Mouse (Mus musculus): Measurements from ENCODE around the gene Ppp3cb. TPM values are rescaled to one million over a fixed set of nuclear protein-coding genes. Genes with fewer than 3 reads are reported as not detected.

Gene Ppp3cb
- polyA plus RNA-seq, 1 experiment from 2014 or later = 39.2 TPM

DNA sequence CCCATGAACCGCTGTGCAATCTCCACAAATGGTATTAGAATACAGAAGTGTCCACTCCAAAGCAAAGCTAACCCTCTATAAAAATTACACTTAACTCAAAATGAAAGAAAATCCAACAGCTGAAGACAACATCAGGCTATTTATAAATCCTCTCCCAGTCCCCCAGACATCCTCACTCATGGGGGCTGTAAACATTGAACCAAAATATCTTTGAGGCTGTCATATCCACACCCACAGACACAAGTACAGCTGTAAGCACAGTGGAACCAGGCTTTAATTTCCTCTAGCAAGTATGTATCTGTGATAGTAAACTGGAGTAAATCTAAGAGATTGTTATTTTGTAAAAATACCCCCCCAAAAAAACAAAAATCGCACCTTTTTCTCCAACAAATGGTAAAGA lies 26.2 kb downstream of the Ppp3cb start:
- 100% methylated on average over 2 of the region's 2 CpGs for WGBS (ENCODE audit: missing documents)
- Histone ChIP-seq H3K27ac (no peak overlapping the region), H3K4me3 (ENCODE audit: inconsistent target) (no peak overlapping the region), H3K36me3 (ENCODE audit: inconsistent target) (peaks cover 41% of the 10 kb centered on the region), H3K79me2 (ENCODE audit: inconsistent target) (no peaks in the 10 kb centered on the region)

DNA sequence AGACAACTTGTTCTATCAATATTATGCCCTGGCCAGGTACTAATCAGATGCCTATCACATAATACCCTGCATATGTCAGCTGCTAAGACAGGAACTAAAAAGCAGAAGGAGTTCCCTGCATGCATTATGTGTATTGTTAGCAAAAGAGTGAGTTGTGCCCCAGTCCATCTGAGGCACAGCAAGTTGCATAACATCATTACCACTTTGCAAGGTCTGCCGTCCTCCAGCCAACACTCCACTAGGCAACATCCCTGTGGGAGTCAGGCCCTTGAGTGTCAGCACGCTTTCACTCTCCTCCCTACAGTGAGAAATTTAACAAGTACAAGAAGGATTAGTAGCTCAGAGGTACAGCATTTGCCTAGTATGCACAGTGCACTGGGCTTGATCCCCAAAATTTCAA lies 37.9 kb downstream of the Ppp3cb start:
- no peak overlapping the region for H3K4me3 ChIP-seq (ENCODE audit: inconsistent target)
- H3K36me3 ChIP-seq (ENCODE audit: inconsistent target) = no peaks in the 10 kb centered on the region
- 51% methylated on average over 2 of the region's 2 CpGs for WGBS (ENCODE audit: missing documents)
- H3K27ac ChIP-seq = peak overlapping the region; percentile 12
- no peaks in the 10 kb centered on the region for H3K79me2 ChIP-seq (ENCODE audit: inconsistent target)

DNA sequence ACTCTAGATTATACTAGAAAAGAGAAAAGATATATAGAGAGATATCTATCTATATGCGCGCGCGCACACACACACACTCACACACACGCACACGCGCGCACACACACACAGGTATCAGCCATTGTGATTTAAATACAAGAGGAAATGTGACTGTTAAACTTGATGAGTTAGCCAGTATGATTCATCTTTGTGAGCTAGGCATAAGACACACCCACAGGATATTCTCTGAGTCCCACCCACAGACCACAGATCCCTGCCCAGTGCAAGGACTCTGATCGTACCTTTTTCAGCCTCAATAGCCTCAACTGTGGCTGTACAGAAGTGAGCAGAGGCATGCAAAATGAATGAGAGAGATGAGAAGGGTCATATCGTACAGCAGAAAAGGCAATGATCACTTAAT lies 43.4 kb downstream of the Ppp3cb start:
- no peak overlapping the region for H3K27ac ChIP-seq
- 86% methylated on average over 10 of the region's 10 CpGs for WGBS (ENCODE audit: missing documents)
- no peaks in the 10 kb centered on the region for H3K79me2 ChIP-seq (ENCODE audit: inconsistent target)
- H3K4me3 ChIP-seq (ENCODE audit: inconsistent target) = no peak overlapping the region
- peaks cover 18% of the 10 kb centered on the region for H3K36me3 ChIP-seq (ENCODE audit: inconsistent target)

DNA sequence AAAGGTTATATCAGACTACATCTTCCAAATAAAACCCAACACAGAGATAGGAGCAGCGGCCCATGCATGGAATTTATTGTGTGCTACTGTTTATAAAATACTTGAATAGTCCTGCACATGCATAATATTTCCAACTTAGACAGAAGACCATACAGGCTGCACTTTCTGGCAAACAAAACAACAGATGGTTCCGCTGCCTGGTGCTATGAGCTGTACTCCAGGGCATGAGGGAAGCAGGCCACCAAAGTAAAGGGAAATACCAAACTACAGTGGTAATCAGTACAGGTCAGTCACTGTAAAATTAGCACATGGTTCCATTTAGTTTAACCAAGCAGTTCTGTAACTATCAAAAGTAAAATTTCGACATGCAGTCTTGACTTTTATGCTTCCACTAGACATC lies 46.4 kb downstream of the Ppp3cb start:
- H3K36me3 ChIP-seq (ENCODE audit: inconsistent target) = peaks cover 18% of the 10 kb centered on the region
- no peaks in the 10 kb centered on the region for H3K79me2 ChIP-seq (ENCODE audit: inconsistent target)

DNA sequence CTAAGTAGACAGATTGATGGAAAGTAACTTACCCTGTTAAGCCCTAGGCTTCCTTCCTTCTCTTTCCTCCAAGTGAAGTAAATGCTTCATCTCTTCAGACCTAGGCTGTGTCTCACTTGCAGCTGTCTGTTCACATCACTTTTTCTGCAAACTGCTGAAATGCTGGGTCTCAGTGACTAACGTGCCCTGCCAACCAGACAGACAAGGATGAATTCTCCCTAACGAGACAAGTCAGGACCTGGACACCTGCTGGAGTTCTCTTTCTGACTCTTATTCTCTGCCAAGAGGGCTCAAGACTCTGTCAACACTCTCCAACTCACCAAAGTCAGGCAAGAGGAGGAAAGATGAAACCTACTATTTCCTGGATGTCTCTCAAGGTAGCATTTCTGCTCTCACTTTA lies 49.8 kb downstream of the Ppp3cb start, which contains the start of gene Mss51:
Gene Mss51, minus strand, starts transcription at position 299 of the 400 bp plus-strand sequence.
- 84% methylated on average over 2 of the region's 2 CpGs for WGBS (ENCODE audit: missing documents)
- peaks cover 15% of the 10 kb centered on the region for H3K36me3 ChIP-seq (ENCODE audit: inconsistent target)
- H3K79me2 ChIP-seq (ENCODE audit: inconsistent target) = no peaks in the 10 kb centered on the region
- no peak within 1 kb of the TSS for H3K4me3 ChIP-seq (ENCODE audit: inconsistent target)
- no peak within 1 kb of the TSS for H3K27ac ChIP-seq

More for the DNA sequence above, 46.4 kb downstream of the Ppp3cb start:
- Histone ChIP-seq H3K27ac (no peak overlapping the region), H3K4me3 (ENCODE audit: inconsistent target) (no peak overlapping the region)
- 91% methylated on average over 3 of the region's 3 CpGs for WGBS (ENCODE audit: missing documents)

DNA sequence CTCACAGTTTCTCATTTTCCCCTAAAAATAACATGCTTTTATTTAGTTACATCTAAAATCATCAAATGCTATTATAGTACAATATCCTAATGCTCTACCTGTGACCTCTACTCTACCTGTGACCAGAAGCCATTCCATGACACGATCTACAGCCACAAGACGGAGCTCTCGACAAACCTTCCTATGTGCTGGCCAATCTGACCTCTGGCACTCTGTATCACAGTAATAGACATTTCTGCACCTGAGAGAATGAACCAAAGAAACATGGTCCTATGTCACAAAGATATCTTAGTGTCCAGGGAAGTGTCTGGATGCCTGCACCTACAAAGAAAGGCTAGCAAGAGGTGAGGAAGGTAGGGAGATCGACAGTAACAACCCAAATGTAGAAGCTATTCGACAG lies 60.3 kb downstream of the Ppp3cb start:
- Histone ChIP-seq H3K4me3 (ENCODE audit: inconsistent target) (no peak overlapping the region), H3K36me3 (ENCODE audit: inconsistent target) (no peaks in the 10 kb centered on the region), H3K27ac (no peak overlapping the region), H3K79me2 (ENCODE audit: inconsistent target) (no peaks in the 10 kb centered on the region)
- WGBS (ENCODE audit: missing documents) = 93% methylated on average over 5 of the region's 5 CpGs

DNA sequence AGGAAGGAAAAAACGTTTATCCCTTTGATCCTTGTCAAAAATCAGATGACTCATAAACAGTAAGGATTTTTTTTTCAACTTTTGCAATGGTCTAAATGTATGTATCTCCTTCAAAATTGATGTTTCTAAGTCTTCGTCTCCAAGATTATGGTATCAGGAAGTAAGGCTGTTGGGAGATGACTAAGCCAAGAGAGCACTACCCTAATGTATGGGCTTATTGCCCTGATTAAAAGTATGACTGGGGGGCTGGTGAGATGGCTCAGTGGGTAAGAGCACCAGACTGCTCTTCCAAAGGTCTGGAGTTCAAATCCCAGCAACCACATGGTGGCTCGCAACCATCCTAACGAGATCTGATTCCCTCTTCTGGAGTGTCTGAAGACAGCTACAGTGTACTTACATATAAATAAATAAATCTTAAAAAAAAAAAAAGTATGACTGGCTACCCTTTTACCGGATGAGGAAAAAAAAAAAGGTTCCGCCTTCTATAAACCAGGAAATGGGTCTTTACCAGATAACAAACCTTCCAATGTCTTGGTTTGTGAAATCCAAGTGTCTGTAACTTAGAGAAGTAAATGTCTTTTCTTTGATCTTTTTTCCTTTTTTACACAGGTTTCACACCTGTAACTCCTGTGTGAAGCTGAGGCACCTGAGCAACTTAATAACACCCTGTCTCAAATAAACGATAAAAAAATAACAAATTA lies 64.2 kb downstream of the Ppp3cb start:
- Histone ChIP-seq H3K27ac (no peak overlapping the region), H3K36me3 (ENCODE audit: inconsistent target) (no peaks in the 10 kb centered on the region), H3K4me3 (ENCODE audit: inconsistent target) (no peak overlapping the region), H3K79me2 (ENCODE audit: inconsistent target) (peaks cover 25% of the 10 kb centered on the region)
- WGBS (ENCODE audit: missing documents) = 69% methylated on average over 5 of the region's 7 CpGs

DNA sequence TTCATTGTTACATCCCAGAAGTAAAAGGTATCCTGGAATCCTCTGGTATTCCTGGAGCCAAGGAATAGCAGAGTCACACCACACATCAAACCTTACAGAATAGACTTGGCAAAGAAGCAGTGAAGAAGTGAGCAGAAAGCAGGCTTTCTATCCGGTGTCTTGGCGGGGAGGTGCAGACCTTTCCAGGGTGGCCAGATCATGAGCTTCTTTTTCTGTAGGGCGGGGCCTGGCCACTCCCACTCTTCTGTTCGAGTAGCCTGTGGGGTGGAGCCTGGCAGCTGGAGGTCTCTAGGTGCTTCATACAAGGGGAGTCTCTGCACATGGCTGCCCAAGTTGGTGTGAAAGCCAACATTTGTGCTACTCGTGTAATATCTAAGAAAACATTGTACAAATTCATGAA lies 65.2 kb downstream of the Ppp3cb start:
- WGBS (ENCODE audit: missing documents) = 49% methylated on average over 5 of the region's 5 CpGs
- no peak overlapping the region for H3K27ac ChIP-seq
- H3K79me2 ChIP-seq (ENCODE audit: inconsistent target) = peaks cover 35% of the 10 kb centered on the region
- H3K4me3 ChIP-seq (ENCODE audit: inconsistent target) = no peak overlapping the region
- no peaks in the 10 kb centered on the region for H3K36me3 ChIP-seq (ENCODE audit: inconsistent target)

DNA sequence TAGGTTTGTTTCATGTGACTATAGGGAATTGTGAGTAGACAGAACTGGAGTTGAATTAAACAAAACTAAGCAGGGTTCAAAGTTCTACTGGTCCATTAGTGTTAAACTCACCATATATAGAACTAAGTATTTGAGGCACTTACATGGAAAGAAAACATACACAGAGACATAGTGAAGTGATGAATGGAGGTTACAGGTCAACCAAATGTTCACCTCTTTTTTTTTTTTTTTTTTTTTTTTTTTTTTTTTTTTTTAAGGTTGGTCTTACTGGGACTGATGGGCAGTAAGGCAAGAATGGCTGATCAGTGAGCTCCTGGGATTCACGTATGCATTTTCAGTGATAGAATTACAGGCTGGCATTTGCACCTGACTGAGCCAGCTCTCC lies 66.2 kb downstream of the Ppp3cb start:
- 91% methylated on average over 1 of the region's 1 CpGs for WGBS (ENCODE audit: missing documents)
- Histone ChIP-seq H3K4me3 (ENCODE audit: inconsistent target) (peak overlapping the region; percentile 88), H3K27ac (peak overlapping the region; percentile 82; the same call in 1 of the 2 replicates), H3K79me2 (ENCODE audit: inconsistent target) (peaks cover 45% of the 10 kb centered on the region), H3K36me3 (ENCODE audit: inconsistent target) (no peaks in the 10 kb centered on the region)

DNA sequence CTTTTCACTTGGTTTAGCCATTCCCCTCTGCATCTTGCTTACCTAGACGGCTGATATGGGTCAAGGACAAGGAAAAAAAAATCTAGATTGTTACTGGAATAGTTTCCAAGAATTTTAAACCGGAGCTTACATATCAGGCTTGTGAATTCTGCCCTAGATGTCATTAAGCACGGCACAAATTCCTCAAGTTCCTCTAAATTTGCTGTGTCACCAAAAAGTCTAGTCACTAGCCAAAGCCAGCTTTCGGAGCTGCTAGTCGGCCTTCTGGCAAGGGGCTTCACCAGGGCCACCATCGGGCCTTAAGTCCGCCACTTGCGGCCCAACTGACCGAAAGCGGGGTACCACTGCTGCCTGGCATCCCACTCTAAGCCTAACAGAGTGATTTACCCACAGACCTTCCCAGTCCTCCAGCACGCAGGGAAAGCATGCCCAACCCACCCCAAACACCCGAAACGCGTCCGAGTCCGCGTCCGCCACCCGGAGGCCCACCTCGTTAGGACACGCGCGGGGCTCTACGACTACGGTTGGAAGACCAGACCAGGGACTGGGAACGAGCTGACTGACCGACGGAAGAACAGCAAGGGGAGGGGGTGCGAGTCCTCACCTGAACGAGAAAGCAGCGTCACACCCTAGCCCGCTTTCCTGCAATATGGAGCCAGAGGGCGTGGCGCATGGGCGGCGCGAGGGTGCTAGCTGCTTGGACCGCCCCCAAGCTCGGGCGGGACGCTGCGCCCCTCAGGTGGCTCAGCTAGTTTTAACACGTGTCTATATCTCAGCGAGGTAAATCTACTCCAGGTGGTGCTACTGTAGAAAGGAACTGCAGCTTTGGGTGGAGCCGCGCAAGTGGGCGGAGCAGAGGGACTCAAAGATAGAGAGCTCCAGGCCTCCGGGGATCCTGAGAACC lies 66.8 kb downstream of the Ppp3cb start, which contains the start of gene Anxa7:
Gene Anxa7, minus strand, starts transcription at position 843 of the 904 bp plus-strand sequence.
- Histone ChIP-seq H3K79me2 (ENCODE audit: inconsistent target) (peaks cover 49% of the 10 kb centered on the region), H3K27ac (peak within 1 kb of the TSS; percentile 82)
- WGBS (ENCODE audit: missing documents) = under 1% methylated on average over 45 of the region's 48 CpGs

DNA sequence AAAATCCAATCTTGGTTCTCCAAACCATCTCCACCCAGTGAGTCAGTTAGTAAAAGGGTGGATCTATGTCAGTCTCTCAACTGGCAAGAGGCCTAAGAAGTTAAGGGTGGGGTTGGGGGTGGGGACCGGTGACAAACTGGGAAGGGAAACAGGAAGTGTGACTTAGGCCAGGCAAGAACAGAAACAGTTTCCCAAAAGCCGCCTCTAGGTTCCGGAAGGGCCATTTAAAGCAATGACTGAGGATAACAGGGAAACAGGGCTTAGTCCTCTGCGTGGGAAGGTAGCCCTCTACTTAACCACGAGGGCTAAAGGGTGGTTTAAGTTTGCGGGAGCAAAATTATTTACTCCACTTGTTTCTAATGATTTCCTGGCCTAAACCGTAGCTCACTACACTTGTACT lies 67.6 kb downstream of the Ppp3cb start:
- H3K27ac ChIP-seq = peak overlapping the region; percentile 82
- H3K36me3 ChIP-seq (ENCODE audit: inconsistent target) = no peaks in the 10 kb centered on the region
- H3K79me2 ChIP-seq (ENCODE audit: inconsistent target) = peaks cover 56% of the 10 kb centered on the region
- 0% methylated on average over 7 of the region's 7 CpGs for WGBS (ENCODE audit: missing documents)
- peak overlapping the region; percentile 88 for H3K4me3 ChIP-seq (ENCODE audit: inconsistent target)

More for the DNA sequence above, 66.8 kb downstream of the Ppp3cb start, which contains the start of gene Anxa7:
- H3K4me3 ChIP-seq (ENCODE audit: inconsistent target) = peak within 1 kb of the TSS; percentile 88
- H3K36me3 ChIP-seq (ENCODE audit: inconsistent target) = no peaks in the 10 kb centered on the region

DNA sequence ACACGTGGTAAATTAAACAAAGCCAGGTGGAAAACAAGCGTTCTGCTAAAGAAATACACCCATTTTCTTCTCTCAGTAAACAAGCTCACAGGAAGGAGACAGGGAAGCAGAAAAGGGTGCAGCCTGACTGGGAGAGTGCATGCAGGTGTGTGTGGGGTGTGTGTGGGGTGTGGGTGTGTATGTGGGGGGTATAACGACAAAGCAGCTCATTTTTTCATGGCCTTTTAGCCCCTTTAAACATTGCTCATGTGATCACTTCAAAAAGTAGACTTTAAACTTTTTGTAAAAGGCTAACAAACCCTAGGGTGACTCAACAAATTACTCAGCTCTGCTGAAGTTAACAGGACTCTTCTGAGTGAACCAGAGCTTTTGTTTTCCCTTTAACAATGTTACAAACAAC lies 68.0 kb downstream of the Ppp3cb start:
- H3K36me3 ChIP-seq (ENCODE audit: inconsistent target) = no peaks in the 10 kb centered on the region
- H3K4me3 ChIP-seq (ENCODE audit: inconsistent target) = peak overlapping the region; percentile 88
- H3K27ac ChIP-seq = peak overlapping the region; percentile 82
- 4% methylated on average over 3 of the region's 3 CpGs for WGBS (ENCODE audit: missing documents)
- H3K79me2 ChIP-seq (ENCODE audit: inconsistent target) = peaks cover 61% of the 10 kb centered on the region

DNA sequence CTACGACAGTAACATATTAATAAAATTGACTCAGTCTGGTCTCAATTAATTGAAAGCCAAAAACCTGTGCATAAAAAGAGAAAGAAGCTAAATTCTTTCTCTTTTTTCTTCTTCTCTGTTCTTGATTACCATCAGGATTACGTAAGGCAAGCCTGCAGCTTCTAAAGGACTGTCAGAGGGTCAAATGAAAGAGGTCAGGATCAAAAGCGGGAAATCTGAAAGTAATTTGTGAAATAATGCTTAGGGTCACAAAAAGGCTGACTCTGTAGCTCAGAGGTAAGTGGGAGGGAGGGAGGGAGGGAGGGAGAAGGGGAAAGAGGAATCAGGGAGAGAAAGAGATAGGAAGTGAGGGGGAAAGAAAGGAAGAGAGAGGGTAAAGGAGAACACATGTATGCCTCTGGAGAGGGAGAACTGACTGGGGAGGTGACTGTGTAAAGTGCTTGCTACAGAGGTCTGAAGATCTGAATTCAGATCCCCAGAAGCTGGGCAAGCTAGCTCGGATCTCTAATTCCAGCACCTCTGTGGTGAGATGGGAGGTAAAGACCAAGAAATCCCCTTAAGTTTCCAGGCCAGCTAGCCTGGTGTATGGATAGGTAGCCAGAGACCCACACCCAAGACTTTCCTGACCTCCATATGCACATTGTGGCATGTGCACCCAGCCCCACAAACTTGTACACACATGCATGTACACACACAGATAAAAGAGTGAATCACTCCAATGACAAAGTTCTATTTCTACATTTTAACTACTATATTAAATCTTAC lies 68.9 kb downstream of the Ppp3cb start:
- H3K79me2 ChIP-seq (ENCODE audit: inconsistent target) = peaks cover 70% of the 10 kb centered on the region
- H3K27ac ChIP-seq = no peak overlapping the region
- H3K4me3 ChIP-seq (ENCODE audit: inconsistent target) = no peak overlapping the region
- 53% methylated on average over 3 of the region's 4 CpGs for WGBS (ENCODE audit: missing documents)
- no peaks in the 10 kb centered on the region for H3K36me3 ChIP-seq (ENCODE audit: inconsistent target)

DNA sequence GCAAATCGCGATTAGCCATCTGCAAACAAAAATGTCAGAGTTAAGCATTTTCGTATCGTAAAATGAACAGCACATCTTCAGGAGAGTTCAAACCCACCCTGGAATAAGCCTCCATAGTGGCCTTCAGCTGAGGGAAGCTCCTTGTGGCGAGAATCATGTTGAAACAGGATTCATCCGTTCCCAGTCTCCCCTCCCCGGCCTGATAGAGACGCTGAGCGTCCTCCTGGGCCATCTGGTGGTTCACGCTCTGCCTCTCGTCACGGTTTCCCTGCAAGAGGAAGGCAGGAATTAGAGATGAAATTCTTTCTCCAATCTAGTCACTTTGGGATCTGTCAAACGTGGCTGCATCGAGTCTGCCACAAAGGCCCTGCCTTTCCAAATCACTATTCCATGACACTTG lies 86.2 kb downstream of the Ppp3cb start:
- no peak overlapping the region for H3K27ac ChIP-seq
- H3K79me2 ChIP-seq (ENCODE audit: inconsistent target) = no peaks in the 10 kb centered on the region
- peaks cover 99% of the 10 kb centered on the region for H3K36me3 ChIP-seq (ENCODE audit: inconsistent target)
- WGBS (ENCODE audit: missing documents) = 95% methylated on average over 11 of the region's 14 CpGs
- no peak overlapping the region for H3K4me3 ChIP-seq (ENCODE audit: inconsistent target)

Data from macrophage (primary cell).